Mouse (Mus musculus) lung, postnatal 0 days (tissue): Measurements from ENCODE around the gene Tesk2. TPM values are rescaled to one million over a fixed set of nuclear protein-coding genes. Genes with fewer than 3 reads are reported as not detected.
"Not testable (repeated sequence)": the region's sequence is repeated elsewhere in the genome, so short reads cannot be mapped to it uniquely, and the experiment has no call there.

ENCODE experiments used
- ATAC-seq: fragments of 200-750 bp; cut with Nextera tagmentation; 2 replicates; pipeline ENCODE4 v1.8.0; 2017; ENCODE audit warnings: moderate library complexity
- DNase-seq: peaks from one replicate; pipeline ENCODE4 v3.0.0-alpha.2; 2016; ENCODE audit warnings: low spot score
- H3K27ac ChIP-seq: fragments of 300-500 bp; sonication (generic); 2 replicates; pipeline ENCODE4 v1.5.1; 2014; ENCODE audit warnings: antibody characterized with exemption, mild to moderate bottlenecking, low read length, mixed read lengths
- H3K27me3 ChIP-seq: fragments of 300-500 bp; sonication (generic); replicated peaks from 2 replicates; pipeline ENCODE4 v1.6.1; 2014; ENCODE audit warnings: low read length, mixed read lengths; ENCODE audit not compliant: insufficient read depth
- H3K36me3 ChIP-seq: fragments of 300-500 bp; sonication (generic); 2 replicates; pipeline ENCODE4 v1.6.1; 2014; ENCODE audit warnings: low read length, mixed read lengths; ENCODE audit not compliant: insufficient read depth
- H3K4me1 ChIP-seq: fragments of 300-500 bp; sonication (generic); 2 replicates; pipeline ENCODE4 v1.6.1; 2014; ENCODE audit warnings: antibody characterized with exemption, low read depth, low read length, mixed read lengths; ENCODE audit not compliant: insufficient read depth
- H3K4me2 ChIP-seq: fragments of 300-500 bp; sonication (generic); replicated peaks from 2 replicates; pipeline ENCODE4 v1.6.1; 2014; ENCODE audit warnings: low read depth, mild to moderate bottlenecking, low read length, moderate library complexity, mixed read lengths
- H3K4me3 ChIP-seq: fragments of 300-500 bp; sonication (generic); 2 replicates; pipeline ENCODE4 v1.5.1; 2014; ENCODE audit warnings: low read depth, low read length
- H3K9ac ChIP-seq: fragments of 300-500 bp; sonication (generic); replicated peaks from 2 replicates; pipeline ENCODE4 v1.6.1; 2014; ENCODE audit warnings: low read depth, mild to moderate bottlenecking
- H3K9me3 ChIP-seq: fragments of 300-500 bp; sonication (generic); 2 replicates; pipeline ENCODE4 v1.6.1; 2016; ENCODE audit warnings: low read length, mixed read lengths
- CTCF ChIP-seq: IDR thresholded peaks from 2 replicates; pipeline ENCODE4 v1.5.1; 2016; ENCODE audit warnings: antibody characterized with exemption, mild to moderate bottlenecking
- EP300 ChIP-seq: IDR thresholded peaks from 2 replicates; pipeline ENCODE4 v1.6.1; 2016; ENCODE audit warnings: antibody characterized with exemption, mild to moderate bottlenecking, control low read depth
- WGBS: fragments of 180-500 bp; shearing (Covaris S2); extraction: QIAGEN DNeasy Blood & Tissue Kit; methylation state at CpG from one replicate; pipeline ENCODE4 v1.1.7; 2014; 5-methylcytosine and 5-hydroxymethylcytosine counted together
- polyA plus RNA-seq: library from polyadenylated mRNA; unstranded; fragments of >200 nt; fragmentation: Nextera tagmentation; extraction: Ambion mirVana; gene quantifications from 2 replicates; pipeline ENCODE4 v1.2.1, GENCODE M21; 2015

The Tesk2 gene
- polyA plus RNA-seq, 1 experiment from 2014 or later: 4.0 TPM

GRCm38 (mm10) chr4:116838999-116839398 is 118.3 kb downstream of the Tesk2 start:
- Histone ChIP-seq H3K4me1 (no peaks in the 10 kb centered on the region), H3K9me3 (no peaks in the 10 kb centered on the region), H3K9ac (no peak overlapping the region), H3K27ac (no peak overlapping the region), H3K4me2 (no peak overlapping the region), H3K36me3 (no peaks in the 10 kb centered on the region), H3K27me3 (no peaks in the 10 kb centered on the region), H3K4me3 (no peak overlapping the region)
- DNase-seq (no peak), ATAC-seq (no peak)
- WGBS: 39% methylated on average over 2 of the region's 2 CpGs
- TF ChIP-seq CTCF (no peak), EP300 (no peak)

GRCm38 (mm10) chr4:116840096-116840495 is 119.3 kb downstream of the Tesk2 start:
- DNase-seq, H3K4me3 ChIP-seq, H3K4me1 ChIP-seq, H3K36me3 ChIP-seq, H3K4me2 ChIP-seq, H3K27ac ChIP-seq, H3K27me3 ChIP-seq, H3K9ac ChIP-seq, ATAC-seq, H3K9me3 ChIP-seq: not testable (repeated sequence)
- 21% methylated on average over 18 of the region's 29 CpGs for WGBS

GRCm38 (mm10) chr4:116840841-116841240 is 120.1 kb downstream of the Tesk2 start:
- H3K36me3 ChIP-seq: no peaks in the 10 kb centered on the region
- DNase-seq (no peak), ATAC-seq (no peak)
- no peaks in the 10 kb centered on the region for H3K4me1 ChIP-seq
- no peaks in the 10 kb centered on the region for H3K9me3 ChIP-seq
- TF ChIP-seq CTCF: no peak
- TF ChIP-seq EP300: no peak
- H3K27ac ChIP-seq: no peak overlapping the region
- H3K27me3 ChIP-seq: no peaks in the 10 kb centered on the region
- H3K4me3 ChIP-seq: no peak overlapping the region
- 70% methylated on average over 6 of the region's 6 CpGs for WGBS
- H3K4me2 ChIP-seq: no peak overlapping the region
- no peak overlapping the region for H3K9ac ChIP-seq

GRCm38 (mm10) chr4:116844324-116844723 is 123.6 kb downstream of the Tesk2 start:
- no peak overlapping the region for H3K9ac ChIP-seq
- ATAC-seq (no peak), DNase-seq (no peak)
- TF ChIP-seq EP300 (no peak), CTCF (no peak)
- H3K4me2 ChIP-seq: no peak overlapping the region
- H3K36me3 ChIP-seq: no peaks in the 10 kb centered on the region
- no peak overlapping the region for H3K27ac ChIP-seq
- H3K4me1 ChIP-seq: no peaks in the 10 kb centered on the region
- H3K27me3 ChIP-seq: no peaks in the 10 kb centered on the region
- WGBS: 86% methylated on average over 3 of the region's 3 CpGs
- H3K9me3 ChIP-seq: no peaks in the 10 kb centered on the region
- no peak overlapping the region for H3K4me3 ChIP-seq

GRCm38 (mm10) chr4:116849901-116850300 is 129.2 kb downstream of the Tesk2 start:
- Histone ChIP-seq H3K9me3 (no peaks in the 10 kb centered on the region), H3K27me3 (no peaks in the 10 kb centered on the region), H3K36me3 (no peaks in the 10 kb centered on the region), H3K27ac (no peak overlapping the region), H3K4me2 (no peak overlapping the region), H3K4me3 (no peak overlapping the region), H3K4me1 (no peaks in the 10 kb centered on the region), H3K9ac (no peak overlapping the region)
- DNase-seq (no peak), ATAC-seq (no peak)
- 63% methylated on average over 3 of the region's 3 CpGs for WGBS
- TF ChIP-seq CTCF: no peak
- no peak for TF ChIP-seq EP300

- H3K4me1 ChIP-seq: no peaks in the 10 kb centered on the region
- DNase-seq (no peak), ATAC-seq (no peak)
- no peak overlapping the region for H3K4me3 ChIP-seq
- no peaks in the 10 kb centered on the region for H3K36me3 ChIP-seq
- H3K9me3 ChIP-seq: no peaks in the 10 kb centered on the region
- H3K4me2 ChIP-seq: no peak overlapping the region
- H3K27me3 ChIP-seq: no peaks in the 10 kb centered on the region
- H3K27ac ChIP-seq: no peak overlapping the region
- TF ChIP-seq EP300 (no peak), CTCF (no peak)
- 31% methylated on average over 2 of the region's 2 CpGs for WGBS
- no peak overlapping the region for H3K9ac ChIP-seq
Observed at GRCm38 (mm10) chr4:116854286-116854685, 133.5 kb downstream of the Tesk2 start.

Other genes starting within 250 kb of the Tesk2 start
- gene Ipp, start 213.4 kb upstream of the Tesk2 start, polyA plus RNA-seq: 6.7 and 7.4 TPM in 2 replicates
- 10.3 and 10.7 TPM in 2 replicates for gene Tmem69, start 165.0 kb upstream of the Tesk2 start, polyA plus RNA-seq
- gene Gpbp1l1, start 163.3 kb upstream of the Tesk2 start, polyA plus RNA-seq: 34.2 and 37.1 TPM in 2 replicates
- gene Ccdc17, start 124.3 kb upstream of the Tesk2 start, polyA plus RNA-seq: 46.2 and 47.5 TPM in 2 replicates
- 22.5 and 24.5 TPM in 2 replicates for gene Nasp, start 93.0 kb upstream of the Tesk2 start, polyA plus RNA-seq
- gene Akr1a1, start 69.3 kb upstream of the Tesk2 start, polyA plus RNA-seq: 699 and 734 TPM in 2 replicates
- 1,065 and 1,091 TPM in 2 replicates for gene Prdx1, start 35.4 kb upstream of the Tesk2 start, polyA plus RNA-seq
- gene Mmachc, start 12.5 kb upstream of the Tesk2 start, polyA plus RNA-seq: 6.9 and 7.1 TPM in 2 replicates
- gene Ccdc163, start 12.4 kb upstream of the Tesk2 start, polyA plus RNA-seq: 17.3 and 21.9 TPM in 2 replicates
- 19.6 and 20.7 TPM in 2 replicates for gene Toe1, start 86.7 kb downstream of the Tesk2 start, polyA plus RNA-seq
- gene Mutyh, start 86.8 kb downstream of the Tesk2 start, polyA plus RNA-seq: 3.1 and 4.4 TPM in 2 replicates
- gene Hpdl, start 100.8 kb downstream of the Tesk2 start, polyA plus RNA-seq: 0.10 and 0.25 TPM in 2 replicates
- gene Zswim5, start 156.4 kb downstream of the Tesk2 start, polyA plus RNA-seq: 0.37 and 0.38 TPM in 2 replicates